Mouse (Mus musculus) midbrain, embryonic 10.5 days (tissue): ENCODE data around the gene Aldh3a2. TPM values are rescaled to one million over a fixed set of nuclear protein-coding genes. Genes with fewer than 3 reads are reported as not detected.

Experiments used
- DNase-seq: peaks from one replicate; pipeline ENCODE4 v3.0.0-alpha.2; 2017; ENCODE audit warnings: low spot score
- H3K27ac ChIP-seq: fragments of 300-500 bp; sonication (generic); replicated peaks from 2 replicates; pipeline ENCODE4 v1.5.1; 2016; ENCODE audit warnings: mild to moderate bottlenecking
- H3K27me3 ChIP-seq: fragments of 300-500 bp; sonication (generic); 2 replicates; pipeline ENCODE4 v1.6.1; 2016; ENCODE audit warnings: low read depth, mild to moderate bottlenecking; ENCODE audit not compliant: poor library complexity, severe bottlenecking
- H3K36me3 ChIP-seq: fragments of 300-500 bp; sonication (generic); 2 replicates; pipeline ENCODE4 v1.6.1; 2016; ENCODE audit warnings: mild to moderate bottlenecking, moderate library complexity
- H3K4me1 ChIP-seq: fragments of 300-500 bp; sonication (generic); 2 replicates; pipeline ENCODE4 v1.6.1; 2016
- H3K4me3 ChIP-seq: fragments of 300-500 bp; sonication (generic); 2 replicates; pipeline ENCODE4 v1.5.1; 2016; ENCODE audit warnings: mild to moderate bottlenecking, moderate library complexity
- H3K9me3 ChIP-seq: fragments of 300-500 bp; sonication (generic); replicated peaks from 2 replicates; pipeline ENCODE4 v1.6.1; 2016; ENCODE audit warnings: mild to moderate bottlenecking
- WGBS: fragments of 180-500 bp; shearing (Covaris S2); methylation state at CpG from one replicate; pipeline ENCODE4 v1.1.7; 2016; 5-methylcytosine and 5-hydroxymethylcytosine counted together
- polyA plus RNA-seq: library from polyadenylated mRNA; unstranded; fragments of >200 nt; fragmentation: Nextera tagmentation; extraction: Ambion mirVana; gene quantifications from 2 replicates; pipeline ENCODE4 v1.2.1, GENCODE M21; 2016

Aldh3a2 gene
- polyA plus RNA-seq, 1 experiment from 2014 or later, result 19.7 TPM

DNA sequence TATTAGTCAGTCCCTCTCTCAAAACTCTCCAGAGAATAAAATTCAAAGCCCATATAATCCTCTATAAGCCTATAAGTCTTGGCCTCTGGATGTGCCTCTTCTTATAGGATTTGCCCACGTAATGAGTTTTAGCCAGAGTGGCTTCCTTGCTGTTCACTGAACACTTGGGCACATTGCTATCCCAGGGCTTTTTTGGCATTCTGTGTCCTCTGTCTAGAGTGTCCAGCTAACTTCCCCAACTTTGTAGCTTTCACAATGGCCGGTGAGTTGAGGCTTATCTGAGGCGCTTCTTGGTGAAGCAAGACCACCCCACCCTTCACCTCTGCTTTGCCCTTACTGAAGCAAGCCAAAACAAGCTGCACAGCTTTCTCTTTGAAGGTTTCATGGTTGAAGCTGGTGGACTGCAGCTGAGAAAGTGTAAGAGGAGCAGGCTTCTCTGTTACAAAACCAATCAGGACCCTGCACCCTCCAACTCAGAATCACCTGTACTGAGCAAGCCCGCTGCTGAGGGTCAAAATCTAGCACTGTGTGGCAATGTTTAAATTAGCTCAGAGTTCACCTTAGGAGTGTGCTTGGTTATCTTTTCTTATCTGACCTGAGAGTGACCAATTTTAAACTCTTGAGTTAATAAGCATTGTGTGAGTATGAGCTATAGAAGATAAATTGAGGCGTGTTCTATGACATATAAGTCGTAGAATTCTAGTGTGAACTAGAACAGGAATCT is 1.5 kb upstream of the Aldh3a2 start:
- H3K27ac ChIP-seq, result no peak overlapping the region
- H3K27me3 ChIP-seq, result peaks cover 19% of the 10 kb centered on the region
- peaks cover 10% of the 10 kb centered on the region for H3K36me3 ChIP-seq
- no peak overlapping the region for H3K4me3 ChIP-seq
- H3K4me1 ChIP-seq, result peaks cover 15% of the 10 kb centered on the region
- no peak for DNase-seq
- no peaks in the 10 kb centered on the region for H3K9me3 ChIP-seq
- 91% methylated on average over 6 of the region's 6 CpGs for WGBS

DNA sequence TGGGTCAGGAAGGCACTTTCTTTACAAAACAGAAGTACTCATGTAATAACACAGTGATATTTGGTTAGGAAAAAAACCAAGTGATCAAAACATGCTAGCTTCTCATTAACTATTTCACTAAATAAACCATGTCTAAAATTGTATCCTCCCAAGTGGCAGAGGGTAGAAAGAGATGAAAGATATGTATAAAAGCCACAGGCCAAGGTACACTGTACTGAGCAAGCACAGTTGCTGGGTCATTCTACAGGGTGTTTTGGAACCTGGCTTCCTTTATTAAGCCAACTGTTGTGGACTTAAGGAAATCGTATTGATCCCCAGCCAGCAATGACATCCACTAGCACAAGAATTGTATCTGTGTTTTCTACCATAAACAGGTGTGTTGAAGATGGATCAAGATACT is 3.4 kb downstream of the Aldh3a2 start:
- no peak overlapping the region for H3K27ac ChIP-seq
- H3K9me3 ChIP-seq, result no peaks in the 10 kb centered on the region
- 89% methylated on average over 1 of the region's 1 CpGs for WGBS
- peaks cover 10% of the 10 kb centered on the region for H3K27me3 ChIP-seq
- peaks cover 15% of the 10 kb centered on the region for H3K4me1 ChIP-seq
- no peak overlapping the region for H3K4me3 ChIP-seq
- no peak for DNase-seq
- peaks cover 55% of the 10 kb centered on the region for H3K36me3 ChIP-seq

DNA sequence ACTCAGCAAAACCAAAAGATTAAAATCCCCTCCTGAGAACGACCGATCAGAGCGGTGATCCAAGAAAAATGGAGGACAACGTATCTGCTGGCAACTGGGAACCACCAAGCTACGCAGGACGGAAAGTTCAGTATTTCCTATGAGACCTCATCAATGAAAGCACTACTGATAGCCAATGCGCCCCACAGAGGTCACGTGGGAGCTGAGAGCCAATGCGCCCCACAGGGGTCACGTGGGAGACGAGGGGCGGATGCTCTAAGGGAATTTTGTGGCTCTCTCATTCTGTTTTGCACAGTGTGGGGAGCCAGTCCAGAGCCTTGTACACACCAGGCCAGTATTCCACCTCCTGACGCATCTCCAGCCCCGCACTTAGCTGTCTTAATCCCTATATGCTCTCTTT is 4.7 kb downstream of the Aldh3a2 start:
- no peaks in the 10 kb centered on the region for H3K9me3 ChIP-seq
- no peak overlapping the region for H3K4me3 ChIP-seq
- no peak overlapping the region for H3K27ac ChIP-seq
- no peak for DNase-seq
- 93% methylated on average over 14 of the region's 14 CpGs for whole genome bisulfite sequencing
- H3K36me3 ChIP-seq, result peaks cover 68% of the 10 kb centered on the region
- H3K4me1 ChIP-seq, result peaks cover 13% of the 10 kb centered on the region
- no peaks in the 10 kb centered on the region for H3K27me3 ChIP-seq

DNA sequence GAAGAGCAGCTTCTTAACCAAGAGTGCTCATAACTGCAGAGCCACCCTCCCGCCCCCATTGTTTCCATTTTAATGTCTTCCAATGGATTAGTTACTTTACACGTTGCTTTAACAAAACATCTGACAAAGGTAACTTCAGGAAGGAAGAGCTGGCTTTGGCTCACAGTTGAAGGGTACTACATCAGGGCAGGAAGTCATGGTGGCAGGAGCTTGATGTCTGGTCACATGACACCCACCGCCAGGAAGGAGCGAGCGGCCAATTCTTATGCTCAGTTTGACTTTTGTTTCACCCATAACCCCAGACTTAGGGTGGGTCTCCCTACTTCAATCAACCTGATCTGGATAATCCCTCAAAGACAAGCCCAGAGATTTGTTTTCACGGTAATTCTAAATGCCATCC is 8.2 kb downstream of the Aldh3a2 start:
- H3K9me3 ChIP-seq, result peaks cover 6% of the 10 kb centered on the region; the same call in 1 of the 2 replicates
- H3K36me3 ChIP-seq, result peaks cover 94% of the 10 kb centered on the region
- H3K27me3 ChIP-seq, result no peaks in the 10 kb centered on the region
- DNase-seq, result no peak
- WGBS, result 89% methylated on average over 6 of the region's 6 CpGs
- H3K27ac ChIP-seq, result no peak overlapping the region
- H3K4me3 ChIP-seq, result no peak overlapping the region
- H3K4me1 ChIP-seq, result no peaks in the 10 kb centered on the region

DNA sequence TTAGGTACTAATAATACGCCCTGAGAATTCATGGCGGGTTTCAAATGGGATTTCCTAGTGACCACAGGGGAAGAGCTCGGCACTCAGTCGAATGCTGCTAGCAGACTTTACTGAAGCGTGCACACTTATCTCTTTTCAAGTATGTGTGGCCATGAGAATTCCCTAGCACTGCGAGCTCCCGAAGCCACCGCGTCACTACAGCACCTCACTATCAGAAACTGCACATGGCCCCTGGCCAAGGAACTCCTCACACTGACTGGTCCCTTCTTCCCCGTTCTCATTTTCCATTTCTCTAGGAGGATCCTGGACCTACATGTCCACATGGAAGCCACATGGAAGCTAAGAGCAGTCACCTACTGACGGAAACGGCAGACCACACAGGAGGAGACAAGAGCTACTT is 14.5 kb downstream of the Aldh3a2 start:
- 93% methylated on average over 12 of the region's 12 CpGs for WGBS
- no peak for DNase-seq
- peaks cover 6% of the 10 kb centered on the region; the same call in 1 of the 2 replicates for H3K9me3 ChIP-seq
- H3K4me3 ChIP-seq, result no peak overlapping the region
- no peaks in the 10 kb centered on the region for H3K27me3 ChIP-seq
- H3K27ac ChIP-seq, result no peak overlapping the region
- no peaks in the 10 kb centered on the region for H3K4me1 ChIP-seq
- peaks cover 77% of the 10 kb centered on the region for H3K36me3 ChIP-seq

DNA sequence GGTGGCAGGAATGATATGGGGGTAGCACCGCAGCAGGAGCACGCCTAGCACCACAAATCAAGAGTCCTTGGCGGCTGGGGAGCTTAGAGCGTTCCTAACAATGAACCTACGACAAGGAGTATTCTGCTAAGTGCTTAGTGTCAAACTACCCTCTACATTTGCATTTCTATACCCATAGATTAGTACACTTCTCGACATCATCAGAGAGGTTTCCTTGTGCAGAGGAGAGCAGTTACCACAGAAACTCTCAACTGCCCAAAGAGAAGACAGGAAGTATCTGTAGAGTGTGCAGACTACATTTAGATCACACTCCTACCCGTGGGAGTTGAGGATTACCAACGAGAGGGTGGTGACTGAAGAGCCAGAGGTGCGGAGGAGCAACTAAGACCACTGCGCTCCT is 15.5 kb downstream of the Aldh3a2 start:
- WGBS, result 76% methylated on average over 10 of the region's 10 CpGs
- no peak for DNase-seq
- H3K36me3 ChIP-seq, result peaks cover 67% of the 10 kb centered on the region

DNA sequence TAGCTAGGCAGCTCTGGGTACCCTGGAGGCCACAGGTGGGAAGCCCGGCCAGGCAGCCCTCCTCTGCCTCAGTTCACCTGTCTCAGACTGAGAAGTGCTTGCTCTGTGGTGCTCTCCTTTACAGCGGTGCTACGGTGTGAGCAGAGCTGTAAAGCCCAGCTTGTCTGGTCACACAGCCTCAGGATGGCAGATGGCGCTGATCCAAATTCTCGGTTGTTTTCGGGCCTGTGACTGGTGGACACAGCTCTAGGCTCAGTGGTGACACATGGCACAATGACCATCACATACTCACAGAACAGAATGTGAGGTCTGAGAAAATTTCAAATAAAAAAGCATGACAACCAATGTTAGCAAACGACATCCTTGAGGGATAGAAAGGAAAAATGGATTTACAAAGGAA is 22.9 kb downstream of the Aldh3a2 start:
- H3K27ac ChIP-seq, result no peak overlapping the region
- 86% methylated on average over 7 of the region's 7 CpGs for WGBS
- H3K9me3 ChIP-seq, result no peaks in the 10 kb centered on the region
- no peak overlapping the region for H3K4me3 ChIP-seq
- H3K36me3 ChIP-seq, result peaks cover 32% of the 10 kb centered on the region
- H3K4me1 ChIP-seq, result no peaks in the 10 kb centered on the region
- H3K27me3 ChIP-seq, result no peaks in the 10 kb centered on the region
- no peak for DNase-seq

More for the DNA sequence above, 15.5 kb downstream of the Aldh3a2 start:
- Histone ChIP-seq H3K9me3 (peaks cover 6% of the 10 kb centered on the region; the same call in 1 of the 2 replicates), H3K4me1 (no peaks in the 10 kb centered on the region), H3K27me3 (no peaks in the 10 kb centered on the region), H3K27ac (no peak overlapping the region), H3K4me3 (no peak overlapping the region)

DNA sequence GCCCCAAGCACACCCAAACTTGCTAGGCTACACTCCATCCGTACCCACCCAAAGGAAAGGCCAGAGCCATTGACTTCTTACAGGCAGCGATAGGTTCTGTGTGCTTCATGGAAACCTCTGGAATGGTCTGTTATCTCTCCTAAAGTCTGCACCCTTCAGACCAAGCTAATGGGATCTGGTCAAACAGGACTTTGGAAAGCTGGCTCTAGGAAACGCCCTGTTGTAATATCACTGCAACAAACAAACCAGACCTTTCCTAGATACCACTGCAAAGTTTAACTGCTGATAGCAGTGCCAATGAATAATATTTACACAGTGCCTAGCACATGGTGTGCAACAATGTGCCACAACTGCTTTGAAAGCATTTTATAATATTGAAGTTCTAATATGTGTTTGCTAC is 31.2 kb downstream of the Aldh3a2 start:
- 93% methylated on average over 3 of the region's 3 CpGs for WGBS
- no peaks in the 10 kb centered on the region for H3K27me3 ChIP-seq
- H3K9me3 ChIP-seq, result no peaks in the 10 kb centered on the region
- no peak overlapping the region for H3K27ac ChIP-seq
- H3K36me3 ChIP-seq, result no peaks in the 10 kb centered on the region
- DNase-seq, result no peak
- no peak overlapping the region for H3K4me3 ChIP-seq
- H3K4me1 ChIP-seq, result peaks cover 9% of the 10 kb centered on the region

DNA sequence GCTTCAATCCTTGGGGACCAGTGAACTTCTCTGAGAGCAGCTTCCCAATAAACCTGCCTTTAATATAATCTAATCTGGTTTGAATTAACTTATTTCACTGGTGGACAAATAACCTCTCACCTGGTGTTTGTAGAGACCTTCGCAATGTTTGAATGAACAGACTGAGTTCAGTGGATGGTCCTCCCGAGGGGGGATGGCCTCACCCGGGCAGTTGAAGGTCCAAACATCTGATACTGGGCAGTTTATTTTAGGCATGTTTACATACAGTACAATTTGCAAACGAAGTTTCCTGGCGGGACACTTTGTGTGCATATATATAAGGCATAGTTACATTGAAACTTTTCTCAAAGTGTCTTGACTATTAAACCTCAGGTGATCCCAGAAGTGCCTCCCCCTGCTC is 33.1 kb downstream of the Aldh3a2 start:
- no peak overlapping the region for H3K4me3 ChIP-seq
- WGBS, result 71% methylated on average over 5 of the region's 5 CpGs
- no peaks in the 10 kb centered on the region for H3K27me3 ChIP-seq
- H3K9me3 ChIP-seq, result no peaks in the 10 kb centered on the region
- no peak overlapping the region for H3K27ac ChIP-seq
- no peaks in the 10 kb centered on the region for H3K36me3 ChIP-seq
- peaks cover 9% of the 10 kb centered on the region for H3K4me1 ChIP-seq
- DNase-seq, result no peak

DNA sequence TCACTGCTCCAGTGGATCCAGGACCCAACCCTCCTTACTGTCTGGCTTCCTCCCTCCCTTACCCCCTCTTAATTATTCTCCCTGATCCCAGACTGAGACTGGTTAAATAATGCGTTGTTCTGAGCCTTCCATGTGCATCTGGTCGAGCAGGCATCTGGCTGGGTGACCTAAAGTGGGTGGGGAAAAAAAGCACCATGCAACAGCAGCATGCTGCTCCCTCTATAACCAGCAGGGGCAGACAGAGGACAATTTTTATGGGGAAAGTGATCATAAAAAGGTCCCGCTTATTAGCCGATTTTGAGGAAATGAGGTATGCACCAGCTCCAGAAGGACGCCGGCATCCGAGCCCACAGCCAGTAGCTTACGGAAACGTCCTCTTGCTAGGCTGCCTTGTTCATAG is 35.9 kb downstream of the Aldh3a2 start:
- 34% methylated on average over 9 of the region's 9 CpGs for WGBS

DNA sequence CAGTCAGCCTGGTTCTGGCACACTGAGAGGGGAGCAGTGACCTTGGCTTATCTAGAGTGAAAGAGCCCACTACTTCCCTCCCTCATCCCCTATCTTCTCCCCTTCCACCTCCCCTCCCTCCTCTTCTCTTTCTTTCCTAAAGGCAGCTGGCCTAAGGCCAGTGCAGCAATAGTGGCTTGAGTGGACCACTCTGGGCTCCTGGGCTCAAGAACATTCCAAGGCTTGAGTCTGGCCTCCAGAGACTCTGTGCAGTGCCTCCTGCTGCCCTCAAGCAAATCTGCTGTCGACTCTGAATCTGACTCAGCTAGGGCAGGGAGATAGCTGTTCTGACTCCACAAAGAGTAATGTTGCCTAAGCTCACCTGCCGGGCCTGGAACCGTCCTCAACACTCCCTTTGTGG is 38.9 kb downstream of the Aldh3a2 start:
- no peak for DNase-seq
- WGBS, result 73% methylated on average over 3 of the region's 3 CpGs
- Histone ChIP-seq H3K4me3 (no peak overlapping the region), H3K27ac (no peak overlapping the region), H3K36me3 (no peaks in the 10 kb centered on the region), H3K27me3 (no peaks in the 10 kb centered on the region), H3K9me3 (no peaks in the 10 kb centered on the region), H3K4me1 (peaks cover 6% of the 10 kb centered on the region)

More for the DNA sequence above, 35.9 kb downstream of the Aldh3a2 start:
- H3K27me3 ChIP-seq, result no peaks in the 10 kb centered on the region
- no peaks in the 10 kb centered on the region for H3K9me3 ChIP-seq
- DNase-seq, result peak; percentile 41
- H3K4me3 ChIP-seq, result no peak overlapping the region
- H3K4me1 ChIP-seq, result peaks cover 9% of the 10 kb centered on the region
- no peak overlapping the region for H3K27ac ChIP-seq
- no peaks in the 10 kb centered on the region for H3K36me3 ChIP-seq

DNA sequence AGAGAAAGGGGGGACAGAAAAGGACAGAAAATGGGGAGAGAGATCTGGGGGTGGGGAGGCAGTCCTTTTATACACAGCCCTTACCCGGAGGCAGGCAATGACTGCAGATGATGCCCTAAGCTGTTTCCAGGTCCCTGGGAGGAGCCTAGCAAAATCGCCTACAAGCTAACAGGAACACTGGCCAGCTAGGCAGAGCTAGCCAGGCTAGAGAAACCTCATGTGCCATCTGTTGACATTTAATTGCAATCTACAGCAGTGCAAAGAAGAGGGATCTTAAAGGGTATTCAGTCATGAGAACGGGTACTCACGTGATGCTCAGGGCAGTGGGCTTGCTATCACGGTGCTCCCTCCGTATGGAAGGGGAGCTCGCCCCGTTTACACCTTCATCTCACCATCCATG is 39.4 kb downstream of the Aldh3a2 start:
- Histone ChIP-seq H3K4me3 (no peak overlapping the region), H3K36me3 (no peaks in the 10 kb centered on the region), H3K27me3 (no peaks in the 10 kb centered on the region), H3K4me1 (peaks cover 6% of the 10 kb centered on the region), H3K27ac (no peak overlapping the region), H3K9me3 (no peaks in the 10 kb centered on the region)
- WGBS, result 89% methylated on average over 8 of the region's 8 CpGs
- no peak for DNase-seq

DNA sequence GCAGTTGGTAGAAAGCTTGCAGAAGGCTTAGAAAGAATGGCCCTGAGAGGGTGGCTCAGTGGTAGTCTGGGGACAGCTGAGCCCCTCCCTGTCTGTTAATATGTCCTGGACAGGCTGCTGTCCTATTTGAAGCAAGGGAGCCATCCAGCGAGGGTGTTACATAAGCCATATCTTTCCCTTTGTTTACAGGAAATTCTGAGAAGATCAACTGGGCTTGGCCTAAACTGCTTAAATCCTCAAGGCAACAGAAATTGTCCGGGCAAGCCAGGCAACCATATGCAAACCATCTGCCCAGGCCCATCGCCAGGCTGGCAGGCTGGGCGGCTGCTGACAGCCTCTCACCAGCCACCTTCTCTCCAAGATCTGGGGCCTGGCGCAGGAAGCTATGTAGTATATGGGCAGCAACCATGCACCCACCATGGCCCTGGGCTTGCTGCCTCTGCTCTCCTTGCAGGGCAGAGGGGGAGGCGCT is 41.3 kb downstream of the Aldh3a2 start:
- no peaks in the 10 kb centered on the region for H3K4me1 ChIP-seq
- 90% methylated on average over 6 of the region's 6 CpGs for WGBS
- H3K27me3 ChIP-seq, result no peaks in the 10 kb centered on the region
- DNase-seq, result no peak
- no peak overlapping the region for H3K4me3 ChIP-seq
- H3K36me3 ChIP-seq, result no peaks in the 10 kb centered on the region
- no peaks in the 10 kb centered on the region for H3K9me3 ChIP-seq
- no peak overlapping the region for H3K27ac ChIP-seq
